Mouse (Mus musculus) T-helper 17 cell (primary cell): ENCODE data around the gene AC140267.1.

Source experiments
- in situ Hi-C, 2 experiments: fragments of 300-600 bp; cut with MboI, MseI; formaldehyde crosslinking; loops; 1 replicate in 1 of 2; 2 replicates in 1 of 2; pipeline ENCODE4 v1.15.1; 2025; ENCODE audit warnings: high pct_unique_total_duplicates in 2 of 2

The AC140267.1 gene

GRCm38 (mm10) chr15:80225796-80226195 is 9.8 kb upstream of the AC140267.1 start:
- in situ Hi-C loops: loop anchor here in 1 of 2 experiments (25.0 kb wide), 1 partner anchor 1462 kb away; the partner anchor contains the start of gene Chadl

DNA sequence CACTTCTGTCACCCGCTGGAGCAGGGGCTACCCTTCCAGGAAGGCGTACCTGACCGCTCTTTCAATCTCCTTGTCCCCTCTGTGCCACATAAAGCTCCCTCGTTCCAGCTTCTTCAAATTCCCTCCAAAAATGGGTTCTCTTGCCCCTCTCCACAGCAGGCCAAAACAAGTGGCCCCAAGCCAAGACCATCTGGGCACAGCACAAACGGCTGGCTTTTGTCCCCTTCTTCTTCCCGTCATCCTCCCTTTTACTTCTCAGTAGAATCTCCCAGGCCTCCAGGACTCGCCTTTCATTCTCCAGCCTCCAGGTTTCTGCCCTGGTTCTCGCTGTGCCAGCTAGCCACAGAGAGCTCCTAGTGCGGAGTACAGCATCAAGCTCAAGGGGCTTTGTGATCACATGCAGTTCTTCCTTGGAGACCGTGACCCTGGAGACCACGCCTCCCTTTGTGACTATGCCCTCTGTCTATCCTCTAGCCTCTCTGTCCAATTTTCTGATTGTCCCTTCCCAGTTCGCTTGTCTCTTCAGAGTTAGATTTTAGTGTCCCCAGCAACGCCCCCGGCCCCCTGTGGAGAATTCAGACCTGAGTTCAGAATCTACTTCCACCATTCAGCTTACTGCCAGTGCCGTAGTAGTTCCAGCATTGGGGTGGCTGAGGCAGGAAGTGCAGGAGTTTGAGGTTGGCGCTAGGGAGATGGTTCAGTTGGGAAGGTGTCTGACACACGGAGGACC is 7.4 kb upstream of the AC140267.1 start:
- in situ Hi-C loops: loop anchor here in 1 of 2 experiments (25.0 kb wide), 1 partner anchor 1459 kb away; the partner anchor contains the start of gene Chadl

GRCm38 (mm10) chr15:80232331-80232730 is 3.3 kb upstream of the AC140267.1 start:
- in situ Hi-C loops: loop anchor here in 1 of 2 experiments (10.0 to 25.0 kb wide), 2 partner anchors 1122 to 1455 kb away; partner anchors contain the start of gene Chadl

GRCm38 (mm10) chr15:80233053-80233452 is 2.6 kb upstream of the AC140267.1 start:
- in situ Hi-C loops: loop anchor here in 1 of 2 experiments (10.0 to 25.0 kb wide), 2 partner anchors 1122 to 1454 kb away; partner anchors contain the start of gene Chadl

- in situ Hi-C loops: loop anchor here in 1 of 2 experiments (10.0 to 25.0 kb wide), 2 partner anchors 1121 to 1453 kb away; partner anchors contain the start of gene Chadl
These were observed 1.7 kb upstream of the AC140267.1 start, which contains the start of gene Mief1 for GRCm38 (mm10) chr15:80233733-80234509. Gene Mief1, plus strand, starts transcription at chr15:80234018.

- in situ Hi-C loops: loop anchor here in 1 of 2 experiments (25.0 kb wide), 1 partner anchor 1439 kb away; the partner anchor contains the start of gene Chadl
These were observed 12.5 kb downstream of the AC140267.1 start for GRCm38 (mm10) chr15:80248135-80248534.

- in situ Hi-C loops: loop anchor here in 1 of 2 experiments (25.0 kb wide), 1 partner anchor 1439 kb away; the partner anchor contains the start of gene Chadl
These were observed 13.0 kb downstream of the AC140267.1 start for GRCm38 (mm10) chr15:80248596-80248995.

GRCm38 (mm10) chr15:80249672-80250071 is 14.0 kb downstream of the AC140267.1 start:
- in situ Hi-C loops: loop anchor here (10.0 to 25.0 kb wide), 3 partner anchors 1338 to 1555 kb away; partner anchors contain the start of genes Chadl (in 1 of the 2), Ep300 (in 1 of the 2) and Tef (in 1 of the 2)

DNA sequence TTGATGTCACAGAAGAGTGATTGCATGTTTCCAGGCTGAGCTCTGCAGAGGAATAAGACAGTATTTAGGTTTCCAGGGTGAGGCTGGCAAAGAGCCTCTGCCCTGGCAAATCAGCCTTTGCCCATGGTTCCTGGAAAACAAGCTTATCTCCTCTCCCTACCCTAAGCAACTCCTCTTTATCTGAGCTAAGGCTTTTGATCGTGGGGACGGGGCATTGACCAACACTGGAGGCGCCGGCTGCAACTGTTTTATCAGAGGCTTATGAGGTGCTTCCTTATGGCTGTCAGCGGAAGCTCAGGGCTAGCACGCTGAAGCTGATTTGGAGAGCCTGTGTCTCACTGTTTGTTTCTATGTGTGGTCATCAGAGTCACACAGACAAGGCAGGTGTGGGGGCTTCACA is 15.0 kb downstream of the AC140267.1 start:
- in situ Hi-C loops: loop anchor here (10.0 to 25.0 kb wide), 2 partner anchors 1337 to 1554 kb away; partner anchors contain the start of genes Ep300 (in 1 of the 2) and Tef (in 1 of the 2)

DNA sequence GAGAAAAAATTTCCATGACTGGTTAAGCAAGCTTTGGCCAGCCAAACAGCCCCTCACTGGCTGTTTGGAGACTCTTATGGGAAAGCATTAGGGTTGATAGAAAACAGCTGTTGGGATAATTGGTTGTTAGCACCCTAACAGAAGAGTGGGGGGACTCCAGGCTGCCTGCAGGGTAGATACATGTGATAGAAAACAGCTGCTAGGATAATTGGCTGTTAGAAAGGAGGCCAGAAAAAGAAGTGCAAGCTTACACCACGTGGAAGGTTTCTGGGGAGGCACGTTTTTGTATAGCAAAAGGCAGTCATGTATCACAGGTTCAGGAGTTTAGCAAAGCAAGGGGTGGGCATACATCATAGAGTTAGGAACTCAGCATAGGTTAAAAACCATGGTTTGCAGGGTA is 17.9 kb downstream of the AC140267.1 start:
- in situ Hi-C loops: loop anchor here (10.0 to 25.0 kb wide), 2 partner anchors 1334 to 1551 kb away; partner anchors contain the start of genes Ep300 (in 1 of the 2) and Tef (in 1 of the 2)

- in situ Hi-C loops: loop anchor here (10.0 to 25.0 kb wide), 2 partner anchors 1333 to 1551 kb away; partner anchors contain the start of genes Ep300 (in 1 of the 2) and Tef (in 1 of the 2)
These were observed 18.6 kb downstream of the AC140267.1 start for GRCm38 (mm10) chr15:80254207-80254606.

DNA sequence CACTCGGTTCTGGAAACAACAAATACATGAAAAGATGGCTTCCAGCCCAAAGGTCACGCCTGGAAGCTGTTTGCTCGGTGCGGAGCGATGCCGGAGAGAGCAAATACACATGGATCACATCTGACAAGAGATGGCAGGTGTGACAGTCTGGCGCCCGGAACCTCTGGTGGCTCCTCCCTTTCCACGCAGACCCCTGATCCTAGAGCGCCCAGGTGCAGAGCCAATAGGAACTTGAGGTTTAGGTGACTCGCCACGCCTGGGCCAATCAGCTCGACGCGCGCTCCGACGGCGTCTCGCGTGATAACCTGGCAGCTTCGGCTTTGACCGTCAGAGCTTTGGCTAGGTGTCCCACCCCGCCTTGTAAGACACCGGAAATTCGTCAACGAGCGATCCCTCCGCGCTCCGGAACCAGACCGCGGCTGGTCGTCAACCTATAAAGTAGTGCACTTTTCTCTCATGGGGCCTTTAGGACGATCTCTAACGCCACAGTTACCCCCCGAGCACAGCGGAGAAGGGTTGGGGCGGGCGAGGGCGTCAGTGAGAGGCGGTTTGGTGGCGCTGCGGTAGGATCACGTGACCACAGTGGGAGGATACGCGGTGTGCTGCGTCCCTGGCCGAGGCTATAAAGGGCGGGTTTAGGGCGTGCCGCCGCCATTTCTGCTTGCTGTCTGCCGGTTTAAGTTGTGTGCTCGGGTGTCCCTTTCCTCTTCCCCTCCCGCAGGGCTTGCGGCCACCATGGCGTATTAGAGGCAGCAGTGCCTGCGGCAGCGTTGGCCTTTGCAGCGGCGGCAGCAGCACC is 19.4 kb downstream of the AC140267.1 start, which contains the start of gene Atf4:
Gene Atf4 (plus strand): TSS at position 338 of the 799 bp plus-strand sequence.
- in situ Hi-C loops: loop anchor here (10.0 to 25.0 kb wide), 2 partner anchors 1332 to 1550 kb away; partner anchors contain the start of genes Ep300 (in 1 of the 2) and Tef (in 1 of the 2)

DNA sequence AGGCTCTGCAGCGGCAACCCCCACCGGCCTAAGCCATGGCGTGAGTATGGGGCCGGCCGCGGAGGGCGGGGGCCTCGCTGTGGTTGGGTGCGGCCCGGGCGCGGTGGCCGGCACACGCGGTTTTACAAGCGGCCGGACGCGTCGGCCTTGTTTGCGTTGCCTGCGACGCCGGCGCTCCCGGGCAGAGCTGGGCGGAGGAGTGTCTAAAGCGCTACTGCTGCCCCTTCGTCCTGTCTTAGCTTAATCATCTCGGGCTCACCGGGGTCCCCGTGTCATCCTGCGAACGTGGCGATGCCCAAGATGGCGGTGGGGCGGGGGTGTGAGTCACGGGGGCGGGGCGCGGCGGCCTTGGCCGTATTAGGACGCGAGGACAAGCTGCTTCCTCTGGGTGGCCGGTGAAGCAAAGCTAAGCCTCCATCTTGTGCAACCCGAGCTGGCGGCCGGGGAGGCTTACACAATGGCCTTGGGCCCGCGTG is 20.0 kb downstream of the AC140267.1 start:
- in situ Hi-C loops: loop anchor here (10.0 to 25.0 kb wide), 2 partner anchors 1332 to 1549 kb away; partner anchors contain the start of genes Ep300 (in 1 of the 2) and Tef (in 1 of the 2)

DNA sequence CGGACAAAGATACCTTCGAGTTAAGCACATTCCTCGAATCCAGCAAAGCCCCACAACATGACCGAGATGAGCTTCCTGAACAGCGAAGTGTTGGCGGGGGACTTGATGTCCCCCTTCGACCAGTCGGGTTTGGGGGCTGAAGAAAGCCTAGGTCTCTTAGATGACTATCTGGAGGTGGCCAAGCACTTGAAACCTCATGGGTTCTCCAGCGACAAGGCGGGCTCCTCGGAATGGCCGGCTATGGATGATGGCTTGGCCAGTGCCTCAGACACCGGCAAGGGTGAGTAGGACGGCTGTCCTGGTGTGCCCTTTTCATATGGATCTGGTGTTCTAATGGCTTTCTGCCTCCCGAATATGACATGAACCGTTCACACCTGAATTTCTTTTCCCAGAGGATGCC is 20.6 kb downstream of the AC140267.1 start:
- in situ Hi-C loops: loop anchor here (10.0 to 25.0 kb wide), 2 partner anchors 1331 to 1549 kb away; partner anchors contain the start of genes Ep300 (in 1 of the 2) and Tef (in 1 of the 2)

- in situ Hi-C loops: loop anchor here (10.0 to 25.0 kb wide), 2 partner anchors 1330 to 1548 kb away; partner anchors contain the start of genes Ep300 (in 1 of the 2) and Tef (in 1 of the 2)
These were observed 21.3 kb downstream of the AC140267.1 start for GRCm38 (mm10) chr15:80256656-80257601.

- in situ Hi-C loops: loop anchor here (10.0 to 25.0 kb wide), 2 partner anchors 1330 to 1547 kb away; partner anchors contain the start of genes Ep300 (in 1 of the 2) and Tef (in 1 of the 2)
These were observed 22.1 kb downstream of the AC140267.1 start for GRCm38 (mm10) chr15:80257602-80258239.
